ENCODE assay signal across 9 mouse cellular contexts in the genomic region with DNA sequence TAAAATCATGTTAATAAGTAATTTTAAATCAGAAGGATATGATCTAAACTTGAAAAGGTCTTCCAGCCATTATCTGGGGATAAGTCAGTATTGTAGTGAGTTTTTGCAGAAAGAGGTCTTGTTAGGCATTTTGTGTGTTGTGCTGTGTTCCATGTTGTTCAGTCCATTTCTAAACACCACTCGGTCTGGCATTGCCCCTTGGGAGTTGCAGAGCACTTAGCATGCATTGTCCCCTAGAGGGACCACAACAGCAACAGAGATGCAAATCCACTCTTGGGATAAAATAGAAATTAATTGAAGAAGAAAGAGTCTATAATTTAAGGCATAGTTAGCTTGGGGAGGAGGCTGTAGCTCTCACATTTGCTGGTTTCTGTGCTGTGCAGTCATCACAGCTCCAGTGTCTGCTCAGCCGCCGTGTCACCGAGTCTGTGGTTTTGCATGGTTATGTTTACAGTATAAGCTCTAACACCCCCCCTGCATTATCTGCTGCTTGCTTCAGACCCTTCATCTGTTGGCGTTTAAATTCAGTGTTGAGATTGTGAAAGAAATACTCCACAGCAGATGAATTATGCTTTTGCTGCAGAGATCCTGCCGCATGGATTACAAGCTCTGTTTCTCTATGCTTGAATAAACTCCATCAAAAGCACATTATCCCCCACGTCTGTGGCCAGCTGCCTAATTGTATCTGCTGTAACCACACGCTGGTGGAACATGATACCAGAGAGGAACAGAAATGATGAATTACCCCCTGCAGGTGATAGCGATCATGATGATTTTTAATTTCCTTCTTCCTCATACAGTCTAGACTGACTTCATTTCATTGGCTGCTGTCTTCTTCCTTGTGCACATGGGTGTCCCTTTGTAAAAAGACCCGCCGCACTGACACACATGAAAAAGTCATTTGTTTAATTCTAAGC.
A peak's percentile ranks its signal among the peaks of the same experiment; 100 is the strongest.
DNase-seq lines count a peak whose midpoint lies in the region; ATAC-seq and TF ChIP-seq lines count a peak whose summit lies in the region.
"Had no signal": no experiment of that assay in that cellular context is flagged by ENCODE, and none has a peak within 500 bp of the region (broad histone marks: within the 10 kb centered on the region; RNA-seq: fewer than 3 reads in every experiment).

No protein-coding gene starts in this region.

- peak overlapping the region; percentile 39 for H3K4me2 ChIP-seq in forebrain, postnatal 0 days (ENCODE audit: low read depth)

- peak overlapping the region; percentile 26; the same call in 1 of the 2 replicates for H3K9ac ChIP-seq in forebrain, postnatal 0 days

- H3K4me1 ChIP-seq in forebrain, postnatal 0 days (ENCODE audit: insufficient read depth), result 0 out of 2 replicates have a peak, but pooled peaks cover 5% of the 10 kb centered on the region
- no peaks in the 10 kb centered on the region for H3K4me1 ChIP-seq in kidney, adult 2 months (ENCODE audit: control insufficient read depth, insufficient read depth, low read length)

- DNase-seq in cerebellum, postnatal 14 days, result peak; percentile 33 to 35
- no peak for DNase-seq in cerebellum, postnatal 25 days
- DNase-seq in A20 (ENCODE audit: low read depth, low spot score), result peak; percentile 88
- DNase-seq in forebrain, postnatal 0 days, result peak; percentile 75
- DNase-seq in left cerebral cortex, postnatal 36 days (ENCODE audit: low spot score in 2 of 2), result peak; percentile 17 to 21
- DNase-seq in retina, embryonic 14.5 days (ENCODE audit: low spot score), result peak; percentile 73
- no peak for DNase-seq in heart, postnatal 10 days
- no peak for DNase-seq in kidney, adult 2 months

- peak; percentile 87 for ATAC-seq in forebrain, postnatal 0 days

- no peaks in the 10 kb centered on the region for H3K9me3 ChIP-seq in forebrain, postnatal 0 days (ENCODE audit: low read length)

- no peak for TF ChIP-seq POLR2A in kidney, adult 2 months (IDR thresholded peaks at IDR 0.05; ENCODE audit: low read depth, low read length)

- H3K27me3 ChIP-seq in forebrain, postnatal 0 days (ENCODE audit: insufficient read depth, low read length), result no peaks in the 10 kb centered on the region
- no peaks in the 10 kb centered on the region for H3K27me3 ChIP-seq in kidney, adult 2 months (replicated peaks; ENCODE audit: control insufficient read depth, insufficient read depth, low read length)

- 8% methylated on average over 11 of the region's 11 CpGs for whole genome bisulfite sequencing in forebrain, postnatal 0 days
- WGBS in kidney, adult 2 months, result 57% methylated on average over 11 of the region's 11 CpGs

- H3K27ac ChIP-seq in forebrain, postnatal 0 days (ENCODE audit: low read depth, low read length), result peak overlapping the region; percentile 51; the same call in 1 of the 2 replicates
- no peak overlapping the region for H3K27ac ChIP-seq in kidney, adult 2 months (ENCODE audit: insufficient read depth, low read depth, low read length)

- TF ChIP-seq CTCF in forebrain, postnatal 0 days (IDR thresholded peaks at IDR 0.05; ENCODE audit: low read depth), result no peak
- TF ChIP-seq CTCF in kidney, adult 2 months (conservative IDR thresholded peaks at IDR 0.05; ENCODE audit: insufficient read depth, insufficient read length, low read depth, low read length), result no peak

- H3K36me3 ChIP-seq in forebrain, postnatal 0 days (ENCODE audit: insufficient read depth), result peaks cover 6% of the 10 kb centered on the region; the same call in 1 of the 2 replicates
- H3K36me3 ChIP-seq in kidney, adult 2 months (ENCODE audit: control insufficient read depth, insufficient read depth, low read length), result no peaks in the 10 kb centered on the region; the same call in 1 of the 2 replicates

- intact Hi-C loops in left cerebral cortex, postnatal 36 days (cut with DNase I), result no loop called here
- intact Hi-C loops in heart, postnatal 10 days (cut with DNase I), result no loop called here

- H3K4me3 ChIP-seq in forebrain, postnatal 0 days (ENCODE audit: low read depth, low read length), result 0 out of 2 replicates have a peak overlapping the region, but pooled peaks have one; percentile 0
- H3K4me3 ChIP-seq in kidney, adult 2 months (ENCODE audit: insufficient read depth, low read depth, low read length), result no peak overlapping the region
- H3K4me3 ChIP-seq: erythroblast, embryonic 14.5 days had no signal

Comparison
In these comparisons a context has a peak if more than half of its experiments do, and no peak if none do; other contexts are left out.
1. DNase-seq: peak in cerebellum, postnatal 14 days (2 of 2), A20 (single experiment), forebrain, postnatal 0 days (single experiment), left cerebral cortex, postnatal 36 days (2 of 2) and retina, embryonic 14.5 days (single experiment); none in cerebellum, postnatal 25 days (0 of 2), heart, postnatal 10 days (0 of 2) and kidney, adult 2 months (single experiment).